Mouse (Mus musculus) cerebellum, adult 2 months (tissue): Measurements from ENCODE around the gene Lmf1.

Experiments used
- CTCF ChIP-seq: fragments of 200-500 bp; IDR thresholded peaks from 2 replicates; pipeline ENCODE4 v1.5.1; 2011; ENCODE audit warnings: low read depth, mild to moderate bottlenecking, control low read depth, low read length, moderate library complexity, borderline replicate concordance; ENCODE audit not compliant: insufficient read depth
- POLR2A ChIP-seq: fragments of 200-500 bp; IDR thresholded peaks from 2 replicates; pipeline ENCODE4 v1.6.1; 2011; ENCODE audit warnings: low read length, control low read depth, borderline replicate concordance; ENCODE audit not compliant: insufficient read depth

DNA sequence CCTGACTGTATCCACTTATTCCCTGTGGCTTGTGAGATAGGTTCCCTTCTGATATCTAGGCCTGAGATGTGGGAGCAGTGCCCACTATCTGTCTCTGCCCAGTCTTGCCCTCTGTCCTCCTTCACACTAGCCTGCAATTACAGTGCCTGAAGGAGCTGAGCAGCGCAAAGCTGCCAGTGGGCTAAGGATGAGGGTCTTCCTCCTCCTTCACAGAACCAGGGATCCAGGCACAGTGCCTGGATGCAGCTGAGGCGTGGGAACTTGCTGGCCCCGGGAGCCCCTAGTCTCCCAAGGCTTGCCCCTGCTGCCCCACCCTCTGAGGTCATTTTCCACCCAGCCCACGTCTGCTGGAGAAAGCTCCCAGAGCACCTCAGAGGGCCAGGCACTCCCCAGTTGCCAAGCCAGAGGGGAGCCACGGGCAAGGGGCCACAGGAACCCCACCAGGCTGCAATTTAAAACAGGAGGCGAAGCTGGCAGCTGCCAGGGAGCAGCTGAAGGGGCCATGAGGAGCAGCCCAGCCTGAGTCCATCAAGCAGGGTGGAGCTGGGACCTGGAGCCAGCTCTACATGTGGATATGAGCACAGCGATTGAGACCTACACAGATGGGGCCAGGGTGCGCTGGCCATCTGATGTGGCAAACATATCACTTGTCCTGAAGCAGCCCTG, 48.4 kb upstream of the Lmf1 start:
- TF ChIP-seq CTCF: no peak
- TF ChIP-seq POLR2A: no peak
